Mouse (Mus musculus) testis, postnatal 10 days (tissue): Measurements from ENCODE around the gene Atxn7l1.
"Not testable (repeated sequence)": the region's sequence is repeated elsewhere in the genome, so short reads cannot be mapped to it uniquely, and the experiment has no call there.

ENCODE experiments used
- DNase-seq: peaks from one replicate; pipeline ENCODE4 v3.0.0; 2021; ENCODE audit warnings: low spot score

Atxn7l1 gene

GRCm38 (mm10) chr12:33153131-33153530 lies 5.6 kb downstream of the Atxn7l1 start:
- DNase-seq, result no peak

- no peak for DNase-seq
Observed at GRCm38 (mm10) chr12:33153850-33154249, 6.4 kb downstream of the Atxn7l1 start.

- DNase-seq, result no peak
Observed at GRCm38 (mm10) chr12:33154732-33155131, 7.2 kb downstream of the Atxn7l1 start.

- no peak for DNase-seq
Observed at GRCm38 (mm10) chr12:33156334-33157018, 9.0 kb downstream of the Atxn7l1 start.

- no peak for DNase-seq
Observed at GRCm38 (mm10) chr12:33158256-33158655, 10.8 kb downstream of the Atxn7l1 start.

GRCm38 (mm10) chr12:33160406-33160805 lies 12.9 kb downstream of the Atxn7l1 start:
- no peak for DNase-seq

- DNase-seq, result no peak
Observed at GRCm38 (mm10) chr12:33162541-33162940, 15.0 kb downstream of the Atxn7l1 start.

- not testable (repeated sequence) for DNase-seq
Observed at GRCm38 (mm10) chr12:33164019-33164418, 16.5 kb downstream of the Atxn7l1 start.

- DNase-seq, result no peak
Observed at GRCm38 (mm10) chr12:33166712-33167111, 19.2 kb downstream of the Atxn7l1 start.

GRCm38 (mm10) chr12:33167545-33167944 lies 20.1 kb downstream of the Atxn7l1 start:
- DNase-seq, result no peak

GRCm38 (mm10) chr12:33168491-33168890 lies 21.0 kb downstream of the Atxn7l1 start:
- DNase-seq, result no peak

GRCm38 (mm10) chr12:33169777-33170494 lies 22.4 kb downstream of the Atxn7l1 start:
- no peak for DNase-seq

GRCm38 (mm10) chr12:33170822-33171221 lies 23.3 kb downstream of the Atxn7l1 start:
- DNase-seq, result no peak

- DNase-seq, result no peak
Observed at GRCm38 (mm10) chr12:33172926-33173325, 25.4 kb downstream of the Atxn7l1 start.

GRCm38 (mm10) chr12:33173720-33174141 lies 26.2 kb downstream of the Atxn7l1 start:
- DNase-seq, result no peak

- DNase-seq, result no peak
Observed at GRCm38 (mm10) chr12:33174171-33174570, 26.7 kb downstream of the Atxn7l1 start.

GRCm38 (mm10) chr12:33174675-33175357 lies 27.3 kb downstream of the Atxn7l1 start:
- no peak for DNase-seq

GRCm38 (mm10) chr12:33175621-33176554 lies 28.4 kb downstream of the Atxn7l1 start:
- peak; percentile 73 for DNase-seq

- peak; percentile 49 for DNase-seq
Observed at GRCm38 (mm10) chr12:33176555-33176900, 29.0 kb downstream of the Atxn7l1 start.

GRCm38 (mm10) chr12:33180421-33180820 lies 32.9 kb downstream of the Atxn7l1 start:
- DNase-seq, result no peak

- no peak for DNase-seq
Observed at GRCm38 (mm10) chr12:33181875-33182274, 34.4 kb downstream of the Atxn7l1 start.
